Mouse (Mus musculus): ENCODE measurements around the gene Pou2f2.

Gene Pou2f2

GRCm38 (mm10) chr7:25150151-25150663, 29.3 kb downstream of the Pou2f2 start:
- no peak for DNase-seq (ENCODE audit: low spot score in 2 of 2)

- no peak for DNase-seq (ENCODE audit: low spot score in 2 of 2)
Observed at GRCm38 (mm10) chr7:25145896-25146295, 33.6 kb downstream of the Pou2f2 start.

GRCm38 (mm10) chr7:25141761-25142160, 37.8 kb downstream of the Pou2f2 start:
- DNase-seq (ENCODE audit: low spot score in 2 of 2), result no peak

DNA sequence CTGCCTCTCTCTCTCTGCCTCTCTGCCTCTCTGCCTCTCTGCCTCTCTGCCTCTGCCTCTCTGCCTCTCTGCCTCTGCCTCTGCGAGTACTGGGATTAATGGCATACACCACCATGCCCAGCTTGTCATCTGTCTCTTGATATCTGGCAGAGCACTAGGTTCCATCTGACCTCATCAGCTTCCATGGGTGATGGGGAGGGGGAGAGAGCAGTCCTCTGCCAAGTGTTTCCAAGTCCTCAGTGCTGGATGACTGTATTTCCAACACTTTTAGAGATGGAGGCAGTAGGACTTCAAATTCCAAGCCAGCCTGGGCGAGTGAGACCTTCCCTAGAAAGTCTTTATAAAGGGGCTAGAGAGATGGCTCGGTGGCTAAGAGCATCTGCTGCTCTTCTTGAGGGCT, 42.0 kb downstream of the Pou2f2 start:
- no peak for DNase-seq (ENCODE audit: low spot score in 2 of 2)

GRCm38 (mm10) chr7:25133092-25134049, 46.2 kb downstream of the Pou2f2 start:
- peak in 1 of 2 experiments; percentile 78 for DNase-seq (ENCODE audit: low spot score in 2 of 2)

DNA sequence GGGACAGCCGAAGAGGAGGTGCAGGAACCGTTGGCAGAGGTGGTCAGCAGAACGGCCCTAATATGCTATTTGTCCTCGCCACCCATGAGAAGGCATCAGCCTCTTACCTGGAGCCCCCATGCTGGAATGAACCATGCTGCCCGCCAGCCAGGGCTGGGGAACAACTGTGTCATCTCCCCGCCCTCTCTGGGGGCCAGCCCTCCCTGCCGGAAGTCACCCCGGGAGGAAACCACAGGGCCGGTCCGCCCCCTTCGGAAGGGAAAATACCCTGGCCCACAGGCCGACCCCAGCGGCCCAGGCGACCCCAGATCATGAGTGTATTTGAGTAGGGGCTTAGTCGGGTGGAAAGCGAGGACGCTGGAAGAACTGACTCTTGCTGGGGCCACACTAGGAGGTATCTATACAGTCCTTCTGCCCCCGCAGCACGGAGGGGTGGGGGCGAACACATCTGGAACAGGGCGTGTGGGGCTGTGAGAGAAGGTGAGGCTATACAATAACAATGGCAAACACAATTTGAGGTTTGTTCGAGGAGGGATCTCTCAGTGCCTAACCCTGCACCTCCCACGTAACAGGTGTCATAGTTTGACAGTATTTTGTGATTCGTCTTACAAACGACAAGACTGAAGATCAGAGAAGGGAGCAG, 47.1 kb downstream of the Pou2f2 start:
- no peak for DNase-seq (ENCODE audit: low spot score in 2 of 2)

DNA sequence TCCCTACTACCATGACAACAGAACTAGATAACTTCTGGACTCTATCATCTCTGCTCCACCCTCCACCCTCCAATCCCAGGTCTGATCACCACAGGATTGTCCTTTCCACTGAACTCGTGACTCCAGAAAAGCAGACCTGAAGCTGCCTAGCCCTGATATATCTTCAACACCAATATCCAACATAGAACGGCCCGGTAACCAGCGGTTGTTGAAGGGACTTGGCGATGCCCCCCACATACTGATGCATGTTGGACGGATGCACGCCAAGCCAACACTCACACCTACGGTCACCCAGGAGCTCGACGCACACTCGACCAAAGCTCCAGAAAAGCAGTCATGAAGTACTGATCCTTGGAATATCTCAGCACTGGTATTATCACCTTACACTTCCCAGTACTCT, 48.3 kb downstream of the Pou2f2 start:
- no peak for DNase-seq (ENCODE audit: low spot score in 2 of 2)

DNA sequence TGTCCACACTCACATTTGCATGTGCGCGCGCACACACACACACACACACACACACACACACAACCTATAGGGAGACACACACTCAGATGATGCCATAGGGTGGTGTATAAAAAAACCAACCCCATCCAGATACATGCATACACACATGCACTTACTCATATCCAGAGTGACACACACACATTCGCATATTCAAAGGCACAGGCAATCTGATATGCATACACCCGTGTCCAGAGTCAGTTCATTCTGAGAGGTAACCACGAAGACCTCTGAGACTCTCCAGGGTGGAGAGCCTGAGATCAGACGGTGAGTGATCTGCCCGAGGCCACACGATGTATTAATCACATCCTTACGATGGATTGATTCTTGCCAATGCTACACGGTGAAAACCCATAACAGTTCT, 49.0 kb downstream of the Pou2f2 start:
- DNase-seq (ENCODE audit: low spot score in 2 of 2), result no peak

GRCm38 (mm10) chr7:25129390-25129979, 50.0 kb downstream of the Pou2f2 start:
- DNase-seq (ENCODE audit: low spot score in 2 of 2), result no peak

GRCm38 (mm10) chr7:25127971-25128370, 51.6 kb downstream of the Pou2f2 start:
- DNase-seq (ENCODE audit: low spot score in 2 of 2), result no peak

GRCm38 (mm10) chr7:25125716-25126281, 53.7 kb downstream of the Pou2f2 start:
- DNase-seq (ENCODE audit: low spot score in 2 of 2), result no peak

DNA sequence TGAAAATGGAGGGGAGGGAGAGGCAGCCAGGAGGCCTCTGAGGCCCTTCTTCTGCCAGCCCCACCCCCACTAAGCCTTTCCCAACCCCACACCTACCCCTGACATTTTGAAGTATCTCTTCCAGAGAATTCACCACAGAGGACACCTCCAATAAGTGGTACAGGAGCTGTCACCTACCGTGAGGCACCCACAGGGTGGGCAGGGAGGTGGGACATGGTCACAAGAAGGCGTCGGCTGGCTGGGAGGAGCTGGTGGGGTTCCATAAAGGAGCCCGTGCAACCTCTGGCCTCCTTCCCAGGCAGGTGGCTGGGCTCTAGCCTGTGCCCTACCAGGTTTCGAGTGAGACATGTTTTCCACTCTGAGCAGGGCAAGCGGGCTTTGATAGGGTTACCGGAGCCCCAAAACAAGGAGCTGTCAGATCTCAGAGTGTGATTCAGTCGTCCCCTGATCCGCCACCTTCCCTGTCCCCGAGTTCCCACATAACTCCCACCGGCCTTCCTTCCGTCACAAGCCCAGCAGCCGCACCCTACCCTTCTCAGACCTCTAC, 58.2 kb downstream of the Pou2f2 start:
- no peak for DNase-seq (ENCODE audit: low spot score in 2 of 2)

DNA sequence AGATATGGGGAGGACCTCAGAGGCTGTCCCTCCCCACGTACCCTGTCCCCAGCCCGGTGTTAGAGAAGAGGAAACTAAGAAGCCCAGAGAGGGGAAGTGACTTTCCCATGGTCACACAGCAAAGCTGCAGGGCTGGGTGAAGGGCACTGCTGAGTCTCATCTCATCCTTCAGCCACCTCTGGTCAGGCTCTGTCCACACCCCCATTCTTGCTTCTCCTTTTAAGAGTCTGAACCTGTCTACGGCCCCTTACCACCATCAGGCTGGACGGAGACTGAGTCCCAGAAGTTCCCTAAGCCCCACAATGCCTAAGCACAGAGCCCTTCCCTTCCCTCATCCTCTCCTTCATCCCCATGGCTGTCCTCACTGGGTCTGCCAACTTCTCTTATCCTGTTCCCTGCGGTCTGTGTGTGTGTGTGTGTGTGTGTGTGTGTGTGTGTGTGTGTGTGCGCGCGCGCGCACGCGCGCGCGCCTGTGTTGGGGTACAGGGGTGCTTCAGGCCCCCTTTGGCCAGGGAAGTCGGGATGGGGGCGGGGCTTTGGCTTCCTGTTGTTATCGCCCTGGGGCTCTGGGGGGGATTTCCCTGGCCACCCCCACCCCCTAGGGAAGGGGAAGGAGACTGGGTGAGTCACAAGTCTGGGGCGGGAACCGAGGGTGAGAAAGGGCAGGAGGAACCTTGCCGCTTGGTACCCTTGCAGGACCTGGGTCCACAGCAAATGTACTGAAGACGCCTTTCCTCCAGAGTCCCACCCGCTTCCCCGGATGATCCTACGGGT, 59.3 kb downstream of the Pou2f2 start:
- DNase-seq (ENCODE audit: low spot score in 2 of 2), result peak in 1 of 2 experiments; percentile 63

DNA sequence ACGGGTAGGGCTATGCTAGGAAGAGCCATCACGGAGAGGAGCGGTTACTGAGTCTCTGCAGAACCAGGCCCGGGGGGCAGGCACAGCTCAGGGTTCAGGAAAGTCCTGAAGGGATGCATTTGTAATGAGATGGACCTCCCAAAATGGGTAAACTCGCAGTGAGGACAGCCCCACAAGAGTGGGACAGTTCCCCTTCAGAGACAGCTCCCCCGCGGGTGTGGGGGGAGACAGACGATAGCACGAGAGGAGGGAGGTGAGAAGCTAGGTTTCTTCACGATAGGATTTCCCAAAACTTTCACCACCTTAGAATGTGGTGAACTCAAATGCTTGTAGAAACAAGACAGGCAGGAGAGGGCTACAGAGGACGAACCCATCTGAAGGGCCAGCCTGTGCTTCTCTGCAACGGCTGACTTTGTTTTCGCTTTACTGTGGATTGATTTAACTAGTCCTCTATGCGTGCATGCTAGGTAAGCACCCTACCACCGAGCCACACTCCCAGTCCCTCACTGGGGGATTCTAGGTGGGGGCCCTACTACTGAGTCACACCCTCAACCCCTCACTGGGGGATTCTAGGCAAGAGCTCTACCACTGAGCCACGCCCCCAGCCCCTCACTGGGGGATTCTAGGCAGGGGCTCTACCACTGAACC, 66.4 kb downstream of the Pou2f2 start:
- DNase-seq (ENCODE audit: low spot score in 2 of 2), result no peak

- no peak for DNase-seq (ENCODE audit: low spot score in 2 of 2)
Observed at GRCm38 (mm10) chr7:25112178-25112955, 67.2 kb downstream of the Pou2f2 start.

GRCm38 (mm10) chr7:25110336-25110735, 69.2 kb downstream of the Pou2f2 start:
- DNase-seq (ENCODE audit: low spot score in 2 of 2), result no peak

DNA sequence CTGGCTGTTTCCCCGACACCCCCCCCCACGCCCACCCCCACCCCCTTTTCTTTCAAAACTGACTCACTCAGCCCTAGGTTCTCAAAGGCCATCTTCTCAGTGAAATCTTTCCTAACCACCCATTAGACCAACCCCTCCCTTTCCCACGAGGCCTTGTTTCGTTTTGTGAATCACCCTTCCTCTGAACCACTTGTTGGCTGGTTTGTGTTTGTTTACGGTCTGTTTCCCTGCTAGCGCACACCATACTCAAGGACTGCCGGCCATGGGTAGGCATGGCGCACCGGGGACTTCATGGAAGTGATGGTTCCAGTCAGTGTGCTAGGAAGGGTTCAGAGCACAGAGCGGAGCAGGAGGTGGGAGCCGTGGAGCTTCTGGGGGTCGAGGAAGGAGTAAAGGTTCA, 70.2 kb downstream of the Pou2f2 start:
- DNase-seq (ENCODE audit: low spot score in 2 of 2), result no peak

GRCm38 (mm10) chr7:25106790-25107502, 72.6 kb downstream of the Pou2f2 start:
- no peak for DNase-seq (ENCODE audit: low spot score in 2 of 2)
